In the genomic region with DNA sequence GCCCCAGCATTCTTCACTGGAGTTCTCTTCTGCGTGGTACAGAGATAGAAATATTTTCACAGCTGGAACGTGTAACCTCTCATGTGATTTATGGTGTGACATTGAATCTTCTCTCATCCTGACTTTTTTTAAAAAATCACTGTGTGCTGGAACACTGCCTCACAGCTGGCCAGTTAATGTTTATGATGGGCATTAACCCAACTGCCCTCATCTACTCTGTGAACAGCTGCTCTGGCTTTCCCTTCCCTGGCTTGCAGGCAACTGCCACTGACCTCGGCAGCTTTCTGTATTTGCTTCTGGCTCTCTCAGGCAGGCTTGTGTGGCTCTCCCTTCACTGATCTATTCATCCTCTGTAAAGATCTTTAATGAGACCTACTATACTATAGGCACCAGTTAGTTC, we compare ENCODE assay signal across 10 mouse cellular contexts.
A peak's percentile ranks its signal among the peaks of the same experiment; 100 is the strongest.
DNase-seq lines count a peak whose midpoint lies in the region; ATAC-seq lines count a peak whose summit lies in the region.
"Had no signal": no experiment of that assay in that cellular context is flagged by ENCODE, and none has a peak within 500 bp of the region (broad histone marks: within the 10 kb centered on the region; RNA-seq: fewer than 3 reads in every experiment).

No protein-coding gene starts in this region.

- H3K4me3 ChIP-seq in embryonic facial prominence, embryonic 11.5 days (ENCODE audit: low read depth, low read length): no peak overlapping the region
- H3K4me3 ChIP-seq in intestine, embryonic 16.5 days (ENCODE audit: low read length): no peak overlapping the region
- H3K4me3 ChIP-seq: embryonic facial prominence, embryonic 13.5 days; hindbrain, embryonic 15.5 days had no signal

- DNase-seq in kidney, adult 9 months: peak; percentile 4
- no peak for DNase-seq in kidney, adult 8-10 months
- peak; percentile 23 for DNase-seq in embryonic facial prominence, embryonic 11.5 days (ENCODE audit: low spot score)
- DNase-seq in lung, postnatal 25 days (ENCODE audit: low spot score): peak; percentile 0
- DNase-seq in layer of hippocampus, postnatal 36 days: no peak
- no peak for DNase-seq in layer of hippocampus, adult 9-11 months
- DNase-seq in spleen, postnatal 10 days (ENCODE audit: low spot score in 2 of 2): no peak

- H3K27me3 ChIP-seq in embryonic facial prominence, embryonic 11.5 days (ENCODE audit: control insufficient read depth, insufficient read depth, low read length): no peaks in the 10 kb centered on the region
- H3K27me3 ChIP-seq in intestine, embryonic 16.5 days (replicated peaks; ENCODE audit: control insufficient read depth, insufficient read depth, low read length): no peaks in the 10 kb centered on the region
- H3K27me3 ChIP-seq: embryonic facial prominence, embryonic 13.5 days; hindbrain, embryonic 15.5 days had no signal

- H3K9ac ChIP-seq in embryonic facial prominence, embryonic 11.5 days (replicated peaks; ENCODE audit: low read length): no peak overlapping the region
- H3K9ac ChIP-seq in intestine, embryonic 16.5 days (ENCODE audit: low read depth, low read length): no peak overlapping the region
- H3K9ac ChIP-seq: embryonic facial prominence, embryonic 13.5 days; hindbrain, embryonic 15.5 days had no signal

- WGBS in embryonic facial prominence, embryonic 11.5 days: 43% methylated on average over 3 of the region's 3 CpGs
- 30% methylated on average over 3 of the region's 3 CpGs for WGBS in intestine, embryonic 16.5 days

- no peak overlapping the region for H3K27ac ChIP-seq in embryonic facial prominence, embryonic 11.5 days (replicated peaks; ENCODE audit: low read depth, low read length)
- no peak overlapping the region for H3K27ac ChIP-seq in intestine, embryonic 16.5 days (ENCODE audit: low read length)
- H3K27ac ChIP-seq: embryonic facial prominence, embryonic 13.5 days; hindbrain, embryonic 15.5 days had no signal

- H3K9me3 ChIP-seq in embryonic facial prominence, embryonic 11.5 days (replicated peaks; ENCODE audit: control insufficient read depth, low read length): no peaks in the 10 kb centered on the region
- no peaks in the 10 kb centered on the region for H3K9me3 ChIP-seq in intestine, embryonic 16.5 days (ENCODE audit: control insufficient read depth, low read length)
- H3K9me3 ChIP-seq: embryonic facial prominence, embryonic 13.5 days; hindbrain, embryonic 15.5 days had no signal

- H3K4me1 ChIP-seq in embryonic facial prominence, embryonic 11.5 days (ENCODE audit: control insufficient read depth, insufficient read depth, low read length): no peaks in the 10 kb centered on the region
- peaks cover 2% of the 10 kb centered on the region; the same call in 1 of the 2 replicates for H3K4me1 ChIP-seq in intestine, embryonic 16.5 days (ENCODE audit: control insufficient read depth, insufficient read depth, low read length)
- H3K4me1 ChIP-seq: embryonic facial prominence, embryonic 13.5 days; hindbrain, embryonic 15.5 days had no signal

- H3K4me2 ChIP-seq in embryonic facial prominence, embryonic 11.5 days (ENCODE audit: low read depth, low read length): no peak overlapping the region
- H3K4me2 ChIP-seq in intestine, embryonic 16.5 days (ENCODE audit: low read depth, low read length): no peak overlapping the region
- H3K4me2 ChIP-seq: embryonic facial prominence, embryonic 13.5 days; hindbrain, embryonic 15.5 days had no signal

- ATAC-seq in embryonic facial prominence, embryonic 11.5 days (replicated peaks; ENCODE audit: insufficient number of reproducible peaks, low FRiP score, low TSS enrichment, low read depth): no peak
- ATAC-seq in intestine, embryonic 16.5 days: peak; percentile 56; the same call in 1 of the 2 replicates

- no peaks in the 10 kb centered on the region for H3K36me3 ChIP-seq in embryonic facial prominence, embryonic 11.5 days (replicated peaks; ENCODE audit: control insufficient read depth, insufficient read depth, low read depth, low read length)
- no peaks in the 10 kb centered on the region for H3K36me3 ChIP-seq in intestine, embryonic 16.5 days (ENCODE audit: control insufficient read depth, insufficient read depth, low read length)
- H3K36me3 ChIP-seq: embryonic facial prominence, embryonic 13.5 days; hindbrain, embryonic 15.5 days had no signal

Comparison
In these comparisons a context has a peak if more than half of its experiments do, and no peak if none do; other contexts are left out.
1. DNase-seq: peak in kidney, adult 9 months (single experiment), embryonic facial prominence, embryonic 11.5 days (single experiment) and lung, postnatal 25 days (single experiment); none in kidney, adult 8-10 months (0 of 2), layer of hippocampus, postnatal 36 days (0 of 2), layer of hippocampus, adult 9-11 months (single experiment) and spleen, postnatal 10 days (0 of 2).